Mouse (Mus musculus) CD4-positive, CD25-positive, alpha-beta regulatory T cell, adult 4 months (primary cell): ENCODE data around the gene Abca8a. TPM values are rescaled to one million over a fixed set of nuclear protein-coding genes. Genes with fewer than 3 reads are reported as not detected.
"Not testable (repeated sequence)": the region's sequence is repeated elsewhere in the genome, so short reads cannot be mapped to it uniquely, and the experiment has no call there.

ENCODE experiments used
- ATAC-seq: one replicate; pipeline ENCODE4 v1.8.0; 2017
- polyA plus RNA-seq, 2 experiments: library from polyadenylated mRNA; unstranded; fragments of 100-300 nt; shearing (Covaris generic); gene quantifications; one replicate each; pipeline ENCODE4 v1.2.1; 2017

Gene Abca8a
- polyA plus RNA-seq, 2 experiments from 2014 or later, result not detected

DNA sequence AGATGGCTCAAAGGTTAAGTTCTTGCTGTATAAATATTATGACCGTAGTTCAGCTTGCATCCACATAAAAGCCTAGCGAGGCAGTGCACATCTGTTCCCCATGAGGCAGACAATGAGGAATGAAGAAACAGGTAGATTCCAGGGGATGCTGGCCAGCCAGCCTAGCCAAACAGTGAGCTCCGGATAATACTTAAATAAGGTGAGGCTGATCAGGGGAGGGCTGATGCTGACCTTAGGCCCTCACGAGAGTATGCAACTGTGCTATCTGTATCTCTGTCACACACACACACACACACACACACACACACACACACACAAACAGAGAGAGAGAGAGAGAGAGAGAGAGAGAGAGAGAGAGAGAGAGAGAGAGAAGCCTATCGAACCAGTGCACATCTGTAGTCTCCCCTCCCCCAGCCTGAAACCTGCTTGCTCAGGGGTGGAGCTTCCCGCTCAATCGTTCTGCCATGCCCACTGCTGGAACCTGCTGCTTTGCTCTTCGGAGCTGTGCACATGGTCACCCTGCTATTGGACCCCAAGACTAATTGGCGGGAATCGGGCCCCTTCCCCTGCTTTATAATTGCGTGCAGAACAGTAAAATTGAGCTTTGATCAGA lies 108.2 kb downstream of the Abca8a start:
- not testable (repeated sequence) for ATAC-seq

DNA sequence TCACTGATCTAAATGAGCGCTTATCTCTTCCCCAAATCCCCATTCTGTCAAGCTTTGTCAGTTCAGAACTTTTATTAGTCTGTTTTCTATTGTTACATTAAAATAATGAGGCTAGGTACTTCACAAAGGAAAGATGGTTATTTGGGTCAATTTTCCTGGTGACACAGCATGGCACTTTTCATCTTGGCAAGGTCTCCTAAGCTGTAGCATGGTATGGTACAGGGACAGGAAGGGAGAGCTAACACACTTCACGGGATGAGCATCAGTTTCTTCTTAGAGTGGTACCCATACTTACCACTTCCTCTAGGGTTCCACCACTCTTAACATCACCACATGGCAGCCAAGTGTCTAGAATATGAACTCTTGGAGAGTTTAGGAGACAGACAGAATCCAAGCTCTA lies 113.9 kb downstream of the Abca8a start:
- ATAC-seq, result no peak

Other genes with a start within 250 kb of the Abca8a start
- under 1 TPM in 1 of 2 experiments, not detected in 1; 0.05 TPM for gene Abca8b, start 100.1 kb downstream of the Abca8a start, polyA plus RNA-seq
- gene Abca9, start 72.2 kb upstream of the Abca8a start, polyA plus RNA-seq, result not detected
- gene Abca6, start 155.8 kb upstream of the Abca8a start, polyA plus RNA-seq, result not detected
- gene Abca5, start 241.7 kb upstream of the Abca8a start, polyA plus RNA-seq, result 1 to 10 TPM in 1 of 2 experiments, under 1 TPM in 1; 0.73 to 1.1 TPM